Mouse (Mus musculus) kidney, postnatal 4 days (tissue): ENCODE results near the gene Sh3bgrl2.

ENCODE experiments used
- DNase-seq, 2 experiments: peaks; one replicate each; pipeline ENCODE4 v3.0.0; 2021; ENCODE audit warnings: mixed read lengths in 2 of 2

Gene Sh3bgrl2

GRCm38 (mm10) chr9:83593811-83594210, 45.7 kb downstream of the Sh3bgrl2 start:
- no peak for DNase-seq

- DNase-seq = no peak
Measured at GRCm38 (mm10) chr9:83596132-83596531, 48.0 kb downstream of the Sh3bgrl2 start.

- DNase-seq = no peak
Measured at GRCm38 (mm10) chr9:83596646-83597481, 48.7 kb downstream of the Sh3bgrl2 start.

- no peak for DNase-seq
Measured at GRCm38 (mm10) chr9:83598047-83598446, 49.9 kb downstream of the Sh3bgrl2 start.

GRCm38 (mm10) chr9:83599505-83599904, 51.4 kb downstream of the Sh3bgrl2 start:
- DNase-seq = peak in 1 of 2 experiments; percentile 41

- no peak for DNase-seq
Measured at GRCm38 (mm10) chr9:83600286-83601048, 52.3 kb downstream of the Sh3bgrl2 start.

GRCm38 (mm10) chr9:83602176-83602770, 54.1 kb downstream of the Sh3bgrl2 start:
- no peak for DNase-seq

GRCm38 (mm10) chr9:83603159-83603558, 55.0 kb downstream of the Sh3bgrl2 start:
- DNase-seq = no peak

GRCm38 (mm10) chr9:83605886-83606640, 57.9 kb downstream of the Sh3bgrl2 start:
- DNase-seq = peak in 1 of 2 experiments; percentile 26

- DNase-seq = no peak
Measured at GRCm38 (mm10) chr9:83608135-83608534, 60.0 kb downstream of the Sh3bgrl2 start.

- peak; percentile 91 for DNase-seq
Measured at GRCm38 (mm10) chr9:83609422-83610297, 61.5 kb downstream of the Sh3bgrl2 start.

GRCm38 (mm10) chr9:83615912-83616585, 67.9 kb downstream of the Sh3bgrl2 start:
- no peak for DNase-seq

- no peak for DNase-seq
Measured at GRCm38 (mm10) chr9:83616586-83617081, 68.5 kb downstream of the Sh3bgrl2 start.

GRCm38 (mm10) chr9:83623455-83623854, 75.3 kb downstream of the Sh3bgrl2 start:
- DNase-seq = no peak

- DNase-seq = peak; percentile 38 to 53
Measured at GRCm38 (mm10) chr9:83624193-83624592, 76.1 kb downstream of the Sh3bgrl2 start.

GRCm38 (mm10) chr9:83625085-83625484, 77.0 kb downstream of the Sh3bgrl2 start:
- DNase-seq = no peak

GRCm38 (mm10) chr9:83628669-83629612, 80.8 kb downstream of the Sh3bgrl2 start:
- no peak for DNase-seq

- no peak for DNase-seq
Measured at GRCm38 (mm10) chr9:83630341-83630740, 82.2 kb downstream of the Sh3bgrl2 start.

GRCm38 (mm10) chr9:83631920-83632319, 83.8 kb downstream of the Sh3bgrl2 start:
- no peak for DNase-seq

GRCm38 (mm10) chr9:83634703-83635102, 86.6 kb downstream of the Sh3bgrl2 start:
- DNase-seq = no peak
